Mouse (Mus musculus): ENCODE results near the gene Trit1.

- TF ChIP-seq POLR2A (IDR thresholded peaks at IDR 0.05; ENCODE audit: low read depth, low read length) (no peak), CTCF (IDR thresholded peaks at IDR 0.05; ENCODE audit: extremely low read depth, insufficient read length, insufficient replicate concordance, low read depth, low read length) (no peak)
Measured at GRCm38 (mm10) chr4:123005054-123005966, 11.1 kb upstream of the Trit1 start.
